Mouse (Mus musculus) midbrain, embryonic 15.5 days (tissue): ENCODE results near the gene Dab1. TPM values are rescaled to one million over a fixed set of nuclear protein-coding genes. Genes with fewer than 3 reads are reported as not detected.

Experiments used
- ATAC-seq: fragments of 200-750 bp; cut with Nextera tagmentation; replicated peaks from 2 replicates; pipeline ENCODE4 v1.8.0; 2017; ENCODE audit warnings: moderate TSS enrichment
- H3K27ac ChIP-seq: fragments of 300-500 bp; sonication (generic); 2 replicates; pipeline ENCODE4 v1.5.1; 2015; ENCODE audit warnings: mild to moderate bottlenecking, inconsistent platforms
- H3K27me3 ChIP-seq: fragments of 300-500 bp; sonication (generic); replicated peaks from 2 replicates; pipeline ENCODE4 v1.6.1; 2015; ENCODE audit warnings: inconsistent platforms
- H3K36me3 ChIP-seq: fragments of 300-500 bp; sonication (generic); replicated peaks from 2 replicates; pipeline ENCODE4 v1.6.1; 2015; ENCODE audit warnings: inconsistent platforms
- H3K4me1 ChIP-seq: fragments of 300-500 bp; sonication (generic); 2 replicates; pipeline ENCODE4 v1.6.1; 2015; ENCODE audit warnings: inconsistent platforms
- H3K4me2 ChIP-seq: fragments of 300-500 bp; sonication (generic); 2 replicates; pipeline ENCODE4 v1.6.1; 2015; ENCODE audit warnings: inconsistent platforms, mild to moderate bottlenecking, moderate library complexity
- H3K4me3 ChIP-seq: fragments of 300-500 bp; sonication (generic); 2 replicates; pipeline ENCODE4 v1.5.1; 2015; ENCODE audit warnings: mild to moderate bottlenecking, inconsistent platforms
- H3K9ac ChIP-seq: fragments of 300-500 bp; sonication (generic); 2 replicates; pipeline ENCODE4 v1.6.1; 2015; ENCODE audit warnings: mild to moderate bottlenecking, inconsistent platforms
- H3K9me3 ChIP-seq: fragments of 300-500 bp; sonication (generic); 2 replicates; pipeline ENCODE4 v1.6.1; 2016; ENCODE audit warnings: inconsistent platforms
- WGBS: fragments of 180-500 bp; shearing (Covaris S2); methylation state at CpG from one replicate; pipeline ENCODE4 v1.1.7; 2015; ENCODE audit warnings: mixed read lengths; 5-methylcytosine and 5-hydroxymethylcytosine counted together
- polyA plus RNA-seq: library from polyadenylated mRNA; unstranded; fragments of >200 nt; fragmentation: Nextera tagmentation; extraction: Ambion mirVana; gene quantifications from 2 replicates; pipeline ENCODE4 v1.2.1, GENCODE M21; 2015

Gene Dab1
- polyA plus RNA-seq, 1 experiment from 2014 or later: 135 TPM

DNA sequence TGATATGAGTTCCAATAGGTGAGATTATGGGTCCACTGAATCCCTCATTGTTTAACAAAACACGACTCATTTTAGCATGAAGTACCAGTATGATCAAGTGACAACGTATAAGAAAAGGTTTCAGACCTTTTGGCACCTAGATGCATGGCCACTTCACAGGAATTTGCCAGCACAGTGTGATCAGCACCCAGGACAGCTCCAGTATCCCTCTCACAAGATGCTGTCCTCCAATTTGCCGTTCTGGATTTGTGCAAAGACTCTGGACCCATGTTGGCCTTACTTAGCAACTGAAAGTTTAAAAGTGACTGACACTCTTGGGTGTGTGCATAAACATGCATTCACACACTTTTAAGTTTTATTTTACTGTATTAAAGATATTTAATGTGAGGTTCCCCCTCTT is 256.4 kb downstream of the Dab1 start:
- H3K36me3 ChIP-seq: no peaks in the 10 kb centered on the region
- WGBS: 33% methylated on average over 3 of the region's 3 CpGs
- no peak overlapping the region for H3K4me3 ChIP-seq
- no peaks in the 10 kb centered on the region for H3K27me3 ChIP-seq
- H3K27ac ChIP-seq: no peak overlapping the region
- H3K9me3 ChIP-seq: no peaks in the 10 kb centered on the region
- no peak overlapping the region for H3K9ac ChIP-seq
- no peak overlapping the region for H3K4me2 ChIP-seq
- H3K4me1 ChIP-seq: 0 out of 2 replicates have a peak, but pooled peaks cover 9% of the 10 kb centered on the region
- no peak for ATAC-seq

DNA sequence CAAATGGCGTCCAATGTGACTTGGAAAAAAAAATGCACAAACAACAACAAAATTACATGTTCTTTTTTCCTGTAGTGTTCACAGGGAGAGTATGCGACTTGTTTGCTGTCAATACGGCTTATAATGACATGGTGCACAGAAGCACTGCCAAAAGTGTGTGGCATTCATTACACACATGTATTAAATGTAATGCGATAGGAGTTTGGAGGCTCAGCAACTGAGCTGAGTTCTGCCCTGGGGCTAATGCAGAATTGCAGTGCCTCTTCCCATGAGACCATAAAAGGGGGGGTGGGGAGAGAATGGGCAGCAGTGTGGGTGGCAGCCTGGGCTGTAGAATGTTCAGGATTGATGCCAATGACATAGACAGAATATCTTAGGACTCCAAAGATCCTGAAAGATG is 259.7 kb downstream of the Dab1 start:
- Histone ChIP-seq H3K36me3 (no peaks in the 10 kb centered on the region), H3K4me3 (no peak overlapping the region), H3K9ac (no peak overlapping the region), H3K4me1 (0 out of 2 replicates have a peak, but pooled peaks cover 9% of the 10 kb centered on the region), H3K27me3 (no peaks in the 10 kb centered on the region), H3K4me2 (no peak overlapping the region), H3K9me3 (no peaks in the 10 kb centered on the region), H3K27ac (no peak overlapping the region)
- 63% methylated on average over 4 of the region's 4 CpGs for WGBS
- ATAC-seq: no peak

DNA sequence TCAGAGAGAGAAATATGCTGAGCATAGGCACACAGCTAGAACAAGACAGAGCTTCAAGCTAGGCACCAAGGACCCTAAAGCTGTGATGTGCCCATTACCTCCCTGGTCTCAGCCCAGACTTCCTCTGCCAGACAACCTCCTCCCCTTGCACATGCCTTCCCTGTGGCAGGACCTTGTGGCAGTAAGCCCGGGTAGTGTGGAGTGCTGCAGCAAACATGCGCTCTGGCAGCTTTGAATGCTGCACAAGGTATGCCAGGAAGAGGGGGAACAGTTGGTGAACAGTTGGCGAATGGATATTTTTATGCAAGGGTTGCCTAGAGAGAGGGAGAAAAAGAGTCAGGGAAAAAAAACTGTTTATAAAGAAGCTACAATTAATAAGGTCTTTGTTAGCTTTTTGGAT is 262.5 kb downstream of the Dab1 start:
- H3K4me3 ChIP-seq: no peak overlapping the region
- H3K4me1 ChIP-seq: 0 out of 2 replicates have a peak, but pooled peaks cover 4% of the 10 kb centered on the region
- no peaks in the 10 kb centered on the region for H3K9me3 ChIP-seq
- H3K36me3 ChIP-seq: no peaks in the 10 kb centered on the region
- 0 out of 2 replicates have a peak, but pooled peaks have one; percentile 20 for ATAC-seq
- WGBS: 49% methylated on average over 3 of the region's 3 CpGs
- no peaks in the 10 kb centered on the region for H3K27me3 ChIP-seq
- no peak overlapping the region for H3K9ac ChIP-seq
- H3K27ac ChIP-seq: no peak overlapping the region
- H3K4me2 ChIP-seq: no peak overlapping the region

DNA sequence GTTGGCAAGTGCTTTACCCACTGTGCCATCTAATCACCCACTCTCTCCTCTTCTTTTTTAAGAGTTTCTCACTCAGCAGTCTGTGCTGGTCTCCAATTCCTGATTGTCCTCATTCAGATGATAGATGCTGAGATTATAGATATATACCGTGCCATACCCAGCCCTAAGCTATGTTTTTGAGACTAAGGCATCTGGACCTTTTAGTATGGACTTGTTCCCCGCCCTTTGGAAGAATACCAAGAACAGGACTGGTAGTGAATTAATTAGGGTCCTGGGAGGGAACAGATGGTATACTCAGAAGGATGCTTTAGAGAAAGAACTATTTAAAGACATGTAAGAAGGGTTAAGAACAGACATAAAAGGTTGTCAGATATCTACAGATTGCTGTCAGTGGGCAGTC is 268.9 kb downstream of the Dab1 start:
- WGBS: 76% methylated on average over 2 of the region's 2 CpGs
- no peak for ATAC-seq

DNA sequence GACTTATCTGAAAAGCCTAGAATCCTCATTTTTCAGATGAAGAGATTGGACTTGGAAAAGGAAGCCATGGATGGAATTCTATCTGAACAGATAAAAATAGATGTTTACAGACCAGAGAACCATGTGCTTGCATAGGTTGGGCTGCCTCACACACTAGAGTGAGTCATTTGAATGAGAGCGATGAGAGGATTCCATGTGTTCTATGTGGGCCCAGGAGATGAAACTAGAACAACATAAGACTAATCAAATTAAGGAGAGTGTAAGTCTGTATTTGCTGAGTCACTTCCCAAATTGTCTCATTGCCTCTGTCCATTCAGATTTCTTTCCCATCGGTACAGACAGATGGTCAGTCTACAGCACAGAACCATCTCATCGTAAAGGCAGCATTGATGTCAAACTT is 270.0 kb downstream of the Dab1 start:
- H3K4me2 ChIP-seq: no peak overlapping the region
- no peak overlapping the region for H3K9ac ChIP-seq
- no peak overlapping the region for H3K27ac ChIP-seq
- no peaks in the 10 kb centered on the region for H3K4me1 ChIP-seq
- no peaks in the 10 kb centered on the region for H3K27me3 ChIP-seq
- H3K9me3 ChIP-seq: no peaks in the 10 kb centered on the region
- 95% methylated on average over 3 of the region's 3 CpGs for WGBS
- H3K4me3 ChIP-seq: no peak overlapping the region
- H3K36me3 ChIP-seq: no peaks in the 10 kb centered on the region
- ATAC-seq: no peak

More for the DNA sequence above, 268.9 kb downstream of the Dab1 start:
- Histone ChIP-seq H3K4me2 (no peak overlapping the region), H3K4me3 (no peak overlapping the region), H3K27me3 (no peaks in the 10 kb centered on the region), H3K4me1 (no peaks in the 10 kb centered on the region), H3K27ac (no peak overlapping the region), H3K36me3 (no peaks in the 10 kb centered on the region), H3K9ac (no peak overlapping the region), H3K9me3 (no peaks in the 10 kb centered on the region)

DNA sequence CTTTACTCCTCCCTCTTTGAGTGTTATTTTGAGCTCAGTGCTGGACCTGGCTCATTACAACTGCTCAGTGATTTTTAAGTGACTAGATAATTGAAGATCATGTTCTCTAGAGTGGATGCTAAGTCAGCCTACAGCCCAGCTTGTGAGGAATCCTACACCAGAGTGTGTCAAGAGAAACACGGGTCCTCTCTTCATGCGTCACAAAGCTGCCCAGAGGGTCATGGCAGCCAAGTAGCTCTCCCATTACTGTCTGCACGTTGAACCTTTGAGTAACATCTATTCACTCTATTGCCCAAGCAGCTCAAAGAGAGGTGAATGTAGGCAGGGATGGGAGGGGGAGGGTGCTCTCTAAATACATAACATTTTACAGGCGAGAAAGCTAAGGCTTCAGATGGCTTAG is 277.6 kb downstream of the Dab1 start:
- no peaks in the 10 kb centered on the region for H3K27me3 ChIP-seq
- 85% methylated on average over 4 of the region's 4 CpGs for WGBS
- no peak for ATAC-seq
- H3K9me3 ChIP-seq: no peaks in the 10 kb centered on the region
- H3K4me1 ChIP-seq: no peaks in the 10 kb centered on the region
- H3K4me2 ChIP-seq: no peak overlapping the region
- H3K27ac ChIP-seq: no peak overlapping the region
- H3K9ac ChIP-seq: no peak overlapping the region
- H3K4me3 ChIP-seq: no peak overlapping the region
- no peaks in the 10 kb centered on the region for H3K36me3 ChIP-seq

DNA sequence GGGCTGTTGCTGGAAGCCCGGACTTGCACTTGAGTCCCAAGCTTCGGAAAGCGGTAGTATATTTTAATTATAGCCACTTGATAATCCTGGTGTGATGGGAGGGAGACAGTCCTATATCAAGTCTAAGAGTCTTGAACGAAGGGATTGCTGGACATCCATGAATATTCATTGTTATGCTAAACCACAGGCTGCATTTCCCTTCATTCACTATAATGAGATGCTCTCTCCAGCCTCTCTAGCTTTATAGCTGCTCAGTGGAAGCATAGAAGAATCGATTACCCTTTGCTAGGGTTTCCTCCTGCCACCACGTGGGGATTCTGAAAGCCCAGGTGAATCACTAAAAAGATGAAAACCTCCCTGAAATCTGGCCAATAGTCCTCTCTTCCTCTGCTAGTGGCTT is 278.5 kb downstream of the Dab1 start:
- Histone ChIP-seq H3K27me3 (no peaks in the 10 kb centered on the region), H3K36me3 (no peaks in the 10 kb centered on the region), H3K4me1 (no peaks in the 10 kb centered on the region), H3K9me3 (no peaks in the 10 kb centered on the region), H3K4me2 (no peak overlapping the region), H3K4me3 (no peak overlapping the region), H3K9ac (no peak overlapping the region), H3K27ac (no peak overlapping the region)
- 36% methylated on average over 6 of the region's 6 CpGs for WGBS
- no peak for ATAC-seq

DNA sequence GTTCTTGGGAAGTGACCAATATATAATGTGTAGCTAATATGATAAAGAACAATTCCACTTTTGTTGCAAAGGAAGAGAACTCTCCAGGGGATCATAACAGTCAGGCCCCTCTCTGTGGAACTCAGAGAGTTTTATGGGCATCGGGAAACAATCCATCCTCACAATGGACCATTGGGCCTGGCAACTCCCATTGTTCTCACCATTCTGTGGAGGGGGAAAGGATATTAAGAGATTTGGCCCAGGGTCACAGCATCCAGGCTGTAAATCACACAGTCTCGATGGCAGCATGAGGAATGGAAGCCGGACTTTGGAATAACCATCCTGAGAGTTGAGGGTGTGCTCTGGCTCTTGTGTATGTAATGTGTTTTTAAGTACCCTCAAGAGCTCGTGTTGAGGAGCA is 292.3 kb downstream of the Dab1 start:
- Histone ChIP-seq H3K27me3 (no peaks in the 10 kb centered on the region), H3K9me3 (no peaks in the 10 kb centered on the region), H3K9ac (no peak overlapping the region), H3K4me3 (no peak overlapping the region), H3K27ac (no peak overlapping the region), H3K36me3 (no peaks in the 10 kb centered on the region), H3K4me1 (no peaks in the 10 kb centered on the region), H3K4me2 (no peak overlapping the region)
- 58% methylated on average over 4 of the region's 4 CpGs for WGBS
- no peak for ATAC-seq

DNA sequence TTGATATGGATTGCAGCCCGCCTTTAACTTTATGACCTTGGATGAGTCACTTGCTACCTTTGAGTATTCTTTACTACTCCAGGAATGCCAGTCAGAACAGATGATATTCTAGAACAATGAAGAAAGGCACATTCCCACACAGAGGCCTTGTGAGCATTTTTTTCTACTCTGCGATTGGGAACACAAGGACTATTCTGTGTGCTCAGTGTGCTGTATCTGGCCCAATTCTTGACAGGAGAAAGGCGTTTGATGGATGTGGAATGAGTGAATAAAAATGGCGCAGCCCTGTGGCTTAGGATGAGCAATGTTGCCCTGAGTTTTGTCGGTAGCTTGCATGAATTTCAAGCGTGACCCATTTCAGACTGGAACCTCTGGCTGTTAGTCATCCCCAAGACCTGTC is 292.9 kb downstream of the Dab1 start:
- WGBS: 83% methylated on average over 6 of the region's 6 CpGs
- Histone ChIP-seq H3K4me1 (no peaks in the 10 kb centered on the region), H3K9ac (no peak overlapping the region), H3K27ac (no peak overlapping the region), H3K4me2 (no peak overlapping the region), H3K9me3 (no peaks in the 10 kb centered on the region), H3K4me3 (no peak overlapping the region), H3K36me3 (no peaks in the 10 kb centered on the region), H3K27me3 (no peaks in the 10 kb centered on the region)
- ATAC-seq: no peak

DNA sequence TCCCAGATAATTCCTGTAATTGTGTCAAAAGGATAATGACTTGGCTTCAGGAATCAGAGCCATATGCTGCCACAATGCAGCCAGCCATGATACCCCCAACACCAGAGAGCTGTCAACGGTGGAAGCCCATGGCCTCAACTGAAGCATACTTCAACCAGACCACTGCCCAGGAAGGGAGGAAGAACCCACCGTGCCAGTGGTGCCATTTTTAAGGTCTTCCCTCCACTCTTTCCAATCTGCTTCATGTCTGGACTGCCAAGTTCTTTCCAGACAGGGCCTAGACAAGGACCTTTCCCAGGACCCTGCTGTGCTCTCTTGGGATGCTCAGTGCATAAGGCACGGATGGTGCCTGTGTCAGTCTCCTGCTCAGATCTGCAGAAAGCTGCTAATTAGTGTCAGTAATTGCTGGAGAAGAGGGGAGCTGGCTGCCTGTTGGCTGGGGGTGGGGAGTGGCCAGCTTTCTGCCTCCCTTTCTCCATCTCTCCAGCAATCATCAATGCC is 303.3 kb downstream of the Dab1 start:
- H3K4me1 ChIP-seq: peaks cover 7% of the 10 kb centered on the region; the same call in 1 of the 2 replicates
- 61% methylated on average over 3 of the region's 3 CpGs for WGBS
- ATAC-seq: no peak
- H3K36me3 ChIP-seq: no peaks in the 10 kb centered on the region
- no peak overlapping the region for H3K4me3 ChIP-seq
- no peaks in the 10 kb centered on the region for H3K9me3 ChIP-seq
- H3K27ac ChIP-seq: no peak overlapping the region
- no peak overlapping the region for H3K9ac ChIP-seq
- H3K27me3 ChIP-seq: no peaks in the 10 kb centered on the region
- no peak overlapping the region for H3K4me2 ChIP-seq

DNA sequence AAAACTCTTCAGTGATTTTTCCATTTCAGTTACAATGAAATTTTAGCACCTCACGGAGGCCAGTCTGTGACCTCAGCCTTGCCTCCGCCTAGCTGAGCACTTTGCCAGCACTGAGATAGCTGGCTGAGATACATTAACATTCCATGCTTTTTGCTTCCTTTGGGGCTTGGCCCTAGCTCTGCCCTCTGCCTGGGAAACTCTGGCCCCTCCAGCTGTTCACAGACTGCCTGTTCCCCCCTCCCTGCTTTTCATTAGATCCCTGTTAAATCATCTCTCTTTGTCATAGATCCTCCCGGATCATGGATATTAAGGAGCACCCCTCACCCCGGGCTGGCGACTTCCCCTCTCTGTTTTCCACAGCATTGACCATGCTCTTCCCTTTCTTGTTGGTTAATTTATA is 307.5 kb downstream of the Dab1 start:
- Histone ChIP-seq H3K9me3 (no peaks in the 10 kb centered on the region), H3K27me3 (no peaks in the 10 kb centered on the region), H3K9ac (no peak overlapping the region), H3K4me1 (peaks cover 4% of the 10 kb centered on the region; the same call in 1 of the 2 replicates), H3K36me3 (no peaks in the 10 kb centered on the region), H3K4me2 (no peak overlapping the region), H3K27ac (no peak overlapping the region), H3K4me3 (no peak overlapping the region)
- WGBS: 44% methylated on average over 5 of the region's 5 CpGs
- no peak for ATAC-seq

DNA sequence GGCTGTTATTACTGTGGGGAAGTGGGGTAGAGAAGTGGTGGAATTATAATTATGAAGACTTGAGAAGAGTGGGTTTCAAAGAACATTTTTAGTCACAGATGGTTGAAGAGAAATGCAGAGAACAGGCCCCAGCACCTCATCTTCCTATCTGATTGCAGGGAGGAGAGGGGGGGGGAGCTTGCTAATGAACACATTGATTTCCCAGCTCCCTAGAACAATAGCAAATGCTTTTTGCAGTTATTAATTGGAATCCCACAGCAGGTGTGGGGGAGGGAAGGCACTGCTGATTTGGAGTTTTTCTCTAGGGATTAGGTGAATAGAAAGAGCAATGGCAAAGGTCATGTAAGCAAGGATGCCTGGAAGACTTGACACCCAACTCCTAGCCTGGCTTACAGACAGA is 310.5 kb downstream of the Dab1 start:
- no peak overlapping the region for H3K4me2 ChIP-seq
- no peaks in the 10 kb centered on the region for H3K4me1 ChIP-seq
- H3K4me3 ChIP-seq: no peak overlapping the region
- H3K36me3 ChIP-seq: no peaks in the 10 kb centered on the region
- H3K27ac ChIP-seq: no peak overlapping the region
- no peaks in the 10 kb centered on the region for H3K27me3 ChIP-seq
- H3K9ac ChIP-seq: no peak overlapping the region
- ATAC-seq: no peak
- H3K9me3 ChIP-seq: no peaks in the 10 kb centered on the region

DNA sequence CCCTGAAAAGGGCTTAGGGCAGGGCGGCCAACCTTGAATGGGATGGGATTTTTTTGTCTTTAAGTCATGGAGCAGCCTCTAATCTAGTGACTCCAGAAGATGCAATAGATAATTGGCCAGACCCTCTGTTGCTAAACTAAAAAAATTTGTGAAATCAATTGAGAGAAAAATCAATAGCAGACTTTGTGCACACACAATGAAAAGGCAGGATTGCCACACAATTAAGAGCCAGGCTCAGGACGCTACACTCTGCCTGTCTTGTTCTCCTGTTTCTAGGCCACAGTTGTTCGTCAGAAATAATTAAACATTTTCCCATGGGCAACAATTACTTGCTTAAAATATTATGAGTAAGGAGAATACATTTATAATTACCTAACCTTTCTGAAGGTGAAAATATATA is 315.2 kb downstream of the Dab1 start:
- H3K27me3 ChIP-seq: no peaks in the 10 kb centered on the region
- H3K4me3 ChIP-seq: no peak overlapping the region
- no peaks in the 10 kb centered on the region for H3K36me3 ChIP-seq
- 52% methylated on average over 3 of the region's 3 CpGs for WGBS
- H3K9ac ChIP-seq: no peak overlapping the region
- no peaks in the 10 kb centered on the region for H3K4me1 ChIP-seq
- no peaks in the 10 kb centered on the region for H3K9me3 ChIP-seq
- no peak overlapping the region for H3K4me2 ChIP-seq
- no peak for ATAC-seq
- H3K27ac ChIP-seq: no peak overlapping the region
